Mouse (Mus musculus) neural tube, embryonic 13.5 days (tissue): ENCODE measurements around the gene Nap1l4. TPM values are rescaled to one million over a fixed set of nuclear protein-coding genes. Genes with fewer than 3 reads are reported as not detected.

Source experiments
- ATAC-seq: fragments of 200-750 bp; cut with Nextera tagmentation; 2 replicates; pipeline ENCODE4 v1.8.0; 2017; ENCODE audit warnings: low read depth, mild to moderate bottlenecking, moderate TSS enrichment, moderate library complexity
- H3K27ac ChIP-seq: fragments of 300-500 bp; sonication (generic); replicated peaks from 2 replicates; pipeline ENCODE4 v1.5.1; 2015; ENCODE audit warnings: moderate library complexity, mild to moderate bottlenecking, inconsistent platforms
- H3K27me3 ChIP-seq: fragments of 300-500 bp; sonication (generic); 2 replicates; pipeline ENCODE4 v1.6.1; 2015; ENCODE audit warnings: mild to moderate bottlenecking, inconsistent platforms
- H3K36me3 ChIP-seq: fragments of 300-500 bp; sonication (generic); 2 replicates; pipeline ENCODE4 v1.6.1; 2015; ENCODE audit warnings: mild to moderate bottlenecking, inconsistent platforms
- H3K4me1 ChIP-seq: fragments of 300-500 bp; sonication (generic); replicated peaks from 2 replicates; pipeline ENCODE4 v1.6.1; 2015; ENCODE audit warnings: inconsistent platforms
- H3K4me2 ChIP-seq: fragments of 300-500 bp; sonication (generic); 2 replicates; pipeline ENCODE4 v1.6.1; 2015; ENCODE audit warnings: inconsistent platforms, mild to moderate bottlenecking, moderate library complexity
- H3K4me3 ChIP-seq: fragments of 300-500 bp; sonication (generic); 2 replicates; pipeline ENCODE4 v1.5.1; 2015; ENCODE audit warnings: mild to moderate bottlenecking, inconsistent platforms
- H3K9ac ChIP-seq: fragments of 300-500 bp; sonication (generic); 2 replicates; pipeline ENCODE4 v1.6.1; 2015; ENCODE audit warnings: moderate library complexity, mild to moderate bottlenecking, inconsistent platforms
- H3K9me3 ChIP-seq: fragments of 300-500 bp; sonication (generic); 2 replicates; pipeline ENCODE4 v1.6.1; 2016; ENCODE audit warnings: inconsistent platforms
- WGBS: fragments of 180-500 bp; shearing (Covaris S2); methylation state at CpG from one replicate; pipeline ENCODE4 v1.1.7; 2015; 5-methylcytosine and 5-hydroxymethylcytosine counted together
- polyA plus RNA-seq: library from polyadenylated mRNA; unstranded; fragments of >200 nt; fragmentation: Nextera tagmentation; extraction: Ambion mirVana; gene quantifications from 2 replicates; pipeline ENCODE4 v1.2.1, GENCODE M21; 2015

The Nap1l4 gene
- 310 and 312 TPM in 2 replicates for polyA plus RNA-seq

GRCm38 (mm10) chr7:143548976-143549457, at the start of gene Nap1l4:
TSS of gene Nap1l4 (minus strand) at chr7:143549106.
- H3K9me3 ChIP-seq = no peaks in the 10 kb centered on the region
- peaks cover 15% of the 10 kb centered on the region; the same call in 1 of the 2 replicates for H3K36me3 ChIP-seq
- peak within 1 kb of the TSS; percentile 96 for H3K4me3 ChIP-seq
- no peaks in the 10 kb centered on the region for H3K27me3 ChIP-seq
- WGBS = under 1% methylated on average over 41 of the region's 43 CpGs
- H3K4me2 ChIP-seq = peak within 1 kb of the TSS; percentile 91
- peak; percentile 99 for ATAC-seq
- H3K9ac ChIP-seq = peak within 1 kb of the TSS; percentile 93
- peak within 1 kb of the TSS; percentile 91 for H3K27ac ChIP-seq
- peaks cover 44% of the 10 kb centered on the region for H3K4me1 ChIP-seq

- H3K9ac ChIP-seq = no peak overlapping the region
- no peaks in the 10 kb centered on the region for H3K27me3 ChIP-seq
- H3K27ac ChIP-seq = peak overlapping the region; percentile 50
- no peaks in the 10 kb centered on the region for H3K9me3 ChIP-seq
- peak; percentile 45; the same call in 1 of the 2 replicates for ATAC-seq
- H3K4me3 ChIP-seq = no peak overlapping the region
- H3K4me2 ChIP-seq = no peak overlapping the region
- WGBS = 38% methylated on average over 5 of the region's 5 CpGs
- H3K36me3 ChIP-seq = peaks cover 31% of the 10 kb centered on the region
- peaks cover 39% of the 10 kb centered on the region for H3K4me1 ChIP-seq
Observed at GRCm38 (mm10) chr7:143594865-143595264, 46.0 kb upstream of the Nap1l4 start.

- Histone ChIP-seq H3K4me2 (no peak overlapping the region), H3K27ac (no peak overlapping the region), H3K36me3 (peaks cover 51% of the 10 kb centered on the region), H3K4me3 (no peak overlapping the region), H3K4me1 (peaks cover 24% of the 10 kb centered on the region), H3K9ac (no peak overlapping the region), H3K27me3 (no peaks in the 10 kb centered on the region), H3K9me3 (no peaks in the 10 kb centered on the region)
- 91% methylated on average over 10 of the region's 10 CpGs for WGBS
- no peak for ATAC-seq
Observed at GRCm38 (mm10) chr7:143592255-143592654, 43.3 kb upstream of the Nap1l4 start.

GRCm38 (mm10) chr7:143588006-143588405, 39.1 kb upstream of the Nap1l4 start:
- H3K4me2 ChIP-seq = no peak overlapping the region
- WGBS = 94% methylated on average over 4 of the region's 4 CpGs

GRCm38 (mm10) chr7:143587586-143587985, 38.7 kb upstream of the Nap1l4 start:
- H3K27me3 ChIP-seq = no peaks in the 10 kb centered on the region
- peaks cover 88% of the 10 kb centered on the region for H3K36me3 ChIP-seq
- H3K4me2 ChIP-seq = no peak overlapping the region
- no peak overlapping the region for H3K4me3 ChIP-seq
- H3K27ac ChIP-seq = no peak overlapping the region
- ATAC-seq = no peak
- no peaks in the 10 kb centered on the region for H3K9me3 ChIP-seq
- H3K4me1 ChIP-seq = no peaks in the 10 kb centered on the region
- WGBS = 90% methylated on average over 5 of the region's 5 CpGs
- H3K9ac ChIP-seq = no peak overlapping the region

More at GRCm38 (mm10) chr7:143588006-143588405, 39.1 kb upstream of the Nap1l4 start:
- Histone ChIP-seq H3K4me3 (no peak overlapping the region), H3K27ac (no peak overlapping the region), H3K9me3 (no peaks in the 10 kb centered on the region), H3K36me3 (peaks cover 84% of the 10 kb centered on the region), H3K27me3 (no peaks in the 10 kb centered on the region), H3K9ac (no peak overlapping the region), H3K4me1 (no peaks in the 10 kb centered on the region)
- no peak for ATAC-seq

GRCm38 (mm10) chr7:143583956-143584355, 35.0 kb upstream of the Nap1l4 start:
- no peaks in the 10 kb centered on the region for H3K4me1 ChIP-seq
- no peak overlapping the region for H3K27ac ChIP-seq
- no peak overlapping the region for H3K4me3 ChIP-seq
- ATAC-seq = no peak
- H3K4me2 ChIP-seq = no peak overlapping the region
- H3K36me3 ChIP-seq = peaks cover 94% of the 10 kb centered on the region
- no peak overlapping the region for H3K9ac ChIP-seq
- 44% methylated on average over 3 of the region's 3 CpGs for WGBS
- H3K27me3 ChIP-seq = no peaks in the 10 kb centered on the region
- no peaks in the 10 kb centered on the region for H3K9me3 ChIP-seq

GRCm38 (mm10) chr7:143583025-143583424, 34.1 kb upstream of the Nap1l4 start:
- no peak for ATAC-seq
- Histone ChIP-seq H3K27ac (no peak overlapping the region), H3K4me2 (no peak overlapping the region), H3K4me3 (no peak overlapping the region), H3K9ac (no peak overlapping the region), H3K9me3 (no peaks in the 10 kb centered on the region), H3K4me1 (no peaks in the 10 kb centered on the region), H3K27me3 (no peaks in the 10 kb centered on the region), H3K36me3 (peaks cover 95% of the 10 kb centered on the region)
- WGBS = 94% methylated on average over 5 of the region's 5 CpGs

GRCm38 (mm10) chr7:143575751-143576150, 26.8 kb upstream of the Nap1l4 start:
- Histone ChIP-seq H3K27ac (no peak overlapping the region), H3K36me3 (peaks cover 99% of the 10 kb centered on the region), H3K9me3 (no peaks in the 10 kb centered on the region), H3K4me2 (no peak overlapping the region), H3K27me3 (no peaks in the 10 kb centered on the region), H3K4me3 (no peak overlapping the region), H3K9ac (no peak overlapping the region), H3K4me1 (no peaks in the 10 kb centered on the region)
- ATAC-seq = no peak
- WGBS = 94% methylated on average over 11 of the region's 11 CpGs

- 89% methylated on average over 3 of the region's 3 CpGs for WGBS
- H3K27me3 ChIP-seq = no peaks in the 10 kb centered on the region
Observed at GRCm38 (mm10) chr7:143565648-143566039, 16.7 kb upstream of the Nap1l4 start.

GRCm38 (mm10) chr7:143565015-143565647, 16.2 kb upstream of the Nap1l4 start:
- Histone ChIP-seq H3K4me2 (no peak overlapping the region), H3K9ac (no peak overlapping the region), H3K9me3 (no peaks in the 10 kb centered on the region), H3K27ac (no peak overlapping the region), H3K27me3 (no peaks in the 10 kb centered on the region), H3K36me3 (peaks cover 98% of the 10 kb centered on the region), H3K4me3 (no peak overlapping the region), H3K4me1 (no peaks in the 10 kb centered on the region)
- ATAC-seq = no peak
- WGBS = 92% methylated on average over 6 of the region's 6 CpGs

More at GRCm38 (mm10) chr7:143565648-143566039, 16.7 kb upstream of the Nap1l4 start:
- peaks cover 98% of the 10 kb centered on the region for H3K36me3 ChIP-seq
- no peak overlapping the region for H3K4me2 ChIP-seq
- no peak overlapping the region for H3K4me3 ChIP-seq
- H3K4me1 ChIP-seq = no peaks in the 10 kb centered on the region
- H3K9ac ChIP-seq = no peak overlapping the region
- H3K27ac ChIP-seq = no peak overlapping the region
- H3K9me3 ChIP-seq = no peaks in the 10 kb centered on the region
- ATAC-seq = no peak

GRCm38 (mm10) chr7:143563787-143564186, 14.9 kb upstream of the Nap1l4 start:
- H3K36me3 ChIP-seq = peaks cover 98% of the 10 kb centered on the region
- WGBS = 96% methylated on average over 5 of the region's 5 CpGs

GRCm38 (mm10) chr7:143557616-143558015, 8.7 kb upstream of the Nap1l4 start:
- no peaks in the 10 kb centered on the region for H3K9me3 ChIP-seq
- WGBS = 94% methylated on average over 7 of the region's 7 CpGs
- no peak overlapping the region for H3K4me3 ChIP-seq
- peaks cover 92% of the 10 kb centered on the region for H3K36me3 ChIP-seq
- no peak overlapping the region for H3K4me2 ChIP-seq
- ATAC-seq = 0 out of 2 replicates have a peak, but pooled peaks have one; percentile 5
- peak overlapping the region; percentile 62 for H3K27ac ChIP-seq
- H3K9ac ChIP-seq = 0 out of 2 replicates have a peak overlapping the region, but pooled peaks have one; percentile 2
- H3K4me1 ChIP-seq = peaks cover 6% of the 10 kb centered on the region
- no peaks in the 10 kb centered on the region for H3K27me3 ChIP-seq

More at GRCm38 (mm10) chr7:143563787-143564186, 14.9 kb upstream of the Nap1l4 start:
- ATAC-seq = no peak
- H3K4me2 ChIP-seq = no peak overlapping the region
- no peak overlapping the region for H3K9ac ChIP-seq
- H3K4me1 ChIP-seq = no peaks in the 10 kb centered on the region
- no peaks in the 10 kb centered on the region for H3K27me3 ChIP-seq
- no peak overlapping the region for H3K27ac ChIP-seq
- no peak overlapping the region for H3K4me3 ChIP-seq
- no peaks in the 10 kb centered on the region for H3K9me3 ChIP-seq
